Mouse (Mus musculus) stomach, postnatal 0 days (tissue): ENCODE data around the gene Ccdc86.

ENCODE experiments used
- CTCF ChIP-seq: IDR thresholded peaks from 2 replicates; pipeline ENCODE4 v1.5.1; 2016; ENCODE audit warnings: antibody characterized with exemption, low read depth, mild to moderate bottlenecking, moderate library complexity
- EP300 ChIP-seq: optimal IDR thresholded peaks from 2 replicates; pipeline ENCODE3; 2016; ENCODE audit warnings: antibody characterized with exemption

GRCm38 (mm10) chr19:10904927-10905727 is 43.9 kb downstream of the Ccdc86 start:
- TF ChIP-seq EP300 = no peak
- TF ChIP-seq CTCF = peak; percentile 44
